Mouse (Mus musculus) right cerebral cortex, postnatal 36 days (tissue): ENCODE measurements at regions not wholly inside any gene's neighbourhood (a gene's known extent, or its start where the extent isn't known, plus 50 kb on each side); places are given as distances from the start of the nearest gene placed in this dataset.

Experiments
- DNase-seq, 2 experiments: peaks; one replicate each; pipeline ENCODE4 v3.0.0; 2022; ENCODE audit warnings: low spot score in 2 of 2, mixed read lengths in 1 of 2

GRCm38 (mm10) chr9:50024820-50025219 is 226.1 kb upstream of the Ncam1 start:
- no peak for DNase-seq

- no peak for DNase-seq
These were observed 214.9 kb upstream of the Ncam1 start for GRCm38 (mm10) chr9:50013602-50014001.

GRCm38 (mm10) chr9:50005757-50006576 is 207.2 kb upstream of the Ncam1 start:
- peak in 1 of 2 experiments; percentile 9 for DNase-seq

- DNase-seq: no peak
These were observed 204.0 kb upstream of the Ncam1 start for GRCm38 (mm10) chr9:50002695-50003094.

- DNase-seq: no peak
These were observed 202.0 kb upstream of the Ncam1 start for GRCm38 (mm10) chr9:50000497-50001404.

GRCm38 (mm10) chr9:49999970-50000369 is 201.2 kb upstream of the Ncam1 start:
- no peak for DNase-seq

- DNase-seq: no peak
These were observed 199.4 kb upstream of the Ncam1 start for GRCm38 (mm10) chr9:49998101-49998500.

GRCm38 (mm10) chr9:49989464-49990271 is 190.9 kb upstream of the Ncam1 start:
- DNase-seq: peak; percentile 89 to 92

GRCm38 (mm10) chr9:49988064-49988463 is 189.3 kb upstream of the Ncam1 start:
- no peak for DNase-seq

- DNase-seq: no peak
These were observed 188.8 kb upstream of the Ncam1 start for GRCm38 (mm10) chr9:49987481-49987880.

- peak; percentile 81 to 83 for DNase-seq
These were observed 181.9 kb upstream of the Ncam1 start for GRCm38 (mm10) chr9:49980344-49981207.

GRCm38 (mm10) chr9:49975938-49976671 is 177.4 kb upstream of the Ncam1 start:
- peak; percentile 53 to 67 for DNase-seq

GRCm38 (mm10) chr9:49973974-49974495 is 175.3 kb upstream of the Ncam1 start:
- DNase-seq: no peak

- DNase-seq: no peak
These were observed 170.7 kb upstream of the Ncam1 start for GRCm38 (mm10) chr9:49969429-49969828.

GRCm38 (mm10) chr9:49964666-49965065 is 165.9 kb upstream of the Ncam1 start:
- no peak for DNase-seq

- no peak for DNase-seq
These were observed 163.9 kb upstream of the Ncam1 start for GRCm38 (mm10) chr9:49962561-49963071.

- no peak for DNase-seq
These were observed 163.2 kb upstream of the Ncam1 start for GRCm38 (mm10) chr9:49961965-49962364.

- DNase-seq: no peak
These were observed 162.6 kb upstream of the Ncam1 start for GRCm38 (mm10) chr9:49961329-49961728.

- DNase-seq: no peak
These were observed 161.3 kb upstream of the Ncam1 start for GRCm38 (mm10) chr9:49959987-49960386.

- DNase-seq: no peak
These were observed 160.2 kb upstream of the Ncam1 start for GRCm38 (mm10) chr9:49958890-49959289.
